Mouse (Mus musculus) CH12.LX (cell line): ENCODE data around the gene Tmem189.

Experiments used
- CHD2 ChIP-seq: IDR thresholded peaks from 2 replicates; pipeline ENCODE4 v1.6.1; 2011; ENCODE audit warnings: low read length, improper control_type of control experiment
- CTCF ChIP-seq, 2 experiments: IDR thresholded peaks in 1 of 2; conservative IDR thresholded peaks in 1 of 2; 2 replicates each; pipeline ENCODE4 v1.5.1; 2011 to 2012; ENCODE audit warnings: low read depth in 2 of 2, low read length in 2 of 2, improper control_type of control experiment in 1 of 2, inconsistent platforms in 1 of 2, mild to moderate bottlenecking in 1 of 2, moderate library complexity in 1 of 2
- ETS1 ChIP-seq: conservative IDR thresholded peaks from 2 replicates; pipeline ENCODE4 v1.6.1; 2012; ENCODE audit warnings: low read depth, mild to moderate bottlenecking, inconsistent platforms, low read length, improper control_type of control experiment, moderate library complexity
- MEF2A ChIP-seq: IDR thresholded peaks from 2 replicates; pipeline ENCODE4 v1.6.1; 2014; ENCODE audit warnings: low read depth, mild to moderate bottlenecking, inconsistent platforms, low read length, improper control_type of control experiment, borderline replicate concordance
- MYC ChIP-seq: IDR thresholded peaks from 2 replicates; pipeline ENCODE4 v1.6.1; 2011; ENCODE audit warnings: low read depth, mild to moderate bottlenecking, improper control_type of control experiment, low read length
- NRF1 ChIP-seq: IDR thresholded peaks from 2 replicates; pipeline ENCODE4 v1.6.1; 2014; ENCODE audit warnings: low read depth, mild to moderate bottlenecking, inconsistent platforms, low read length, improper control_type of control experiment, moderate library complexity
- RAD21 ChIP-seq: IDR thresholded peaks from 2 replicates; pipeline ENCODE4 v1.6.1; 2011; ENCODE audit warnings: low read depth, mild to moderate bottlenecking, low read length, improper control_type of control experiment, moderate library complexity
- SIN3A ChIP-seq: IDR thresholded peaks from 2 replicates; pipeline ENCODE4 v1.6.1; 2012; ENCODE audit warnings: low read length, improper control_type of control experiment, inconsistent platforms
- SMC3 ChIP-seq: IDR thresholded peaks from 2 replicates; pipeline ENCODE4 v1.6.1; 2011; ENCODE audit warnings: low read depth, low read length, improper control_type of control experiment
- UBTF ChIP-seq: IDR thresholded peaks from 2 replicates; pipeline ENCODE4 v1.6.1; 2012; ENCODE audit warnings: low read depth, mild to moderate bottlenecking, inconsistent platforms, low read length, improper control_type of control experiment, moderate library complexity

DNA sequence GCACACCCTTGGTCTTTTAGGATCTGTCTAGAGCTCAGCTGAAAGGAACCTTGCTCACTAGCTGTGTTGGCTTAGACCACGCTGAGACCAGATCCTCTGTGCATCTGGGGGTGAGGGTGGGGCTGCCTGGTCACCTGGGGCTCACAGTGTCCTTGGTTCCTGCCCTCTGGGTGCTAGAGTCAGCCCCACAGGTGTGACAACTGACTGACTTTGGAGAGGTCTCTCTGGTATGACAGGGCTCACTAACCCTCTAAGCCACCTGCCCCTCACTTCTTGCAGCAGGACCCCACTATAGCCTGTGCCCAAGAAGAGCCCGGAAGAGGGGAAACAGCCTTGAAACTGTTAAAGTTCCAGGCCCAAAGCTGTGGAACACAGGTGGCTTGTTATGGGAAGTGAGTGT lies 87.3 kb downstream of the Tmem189 start:
- TF ChIP-seq NRF1, result no peak
- TF ChIP-seq RAD21, result no peak
- TF ChIP-seq CHD2, result no peak
- TF ChIP-seq CTCF (conservative IDR thresholded peaks at IDR 0.05 in 1 of 2, IDR thresholded peaks at IDR 0.05 in 1 of 2; ENCODE audit: low read depth in 2 of 2, low read length in 2 of 2), result no peak
- no peak for TF ChIP-seq MEF2A
- no peak for TF ChIP-seq MYC
- TF ChIP-seq ETS1, result no peak
- no peak for TF ChIP-seq SMC3
- TF ChIP-seq SIN3A, result no peak
- no peak for TF ChIP-seq UBTF
